Mouse (Mus musculus) CH12.LX (cell line): Measurements from ENCODE around the gene Gm17387. TPM values are rescaled to one million over a fixed set of nuclear protein-coding genes. Genes with fewer than 3 reads are reported as not detected.

Experiments
- DNase-seq: peaks from one replicate; pipeline ENCODE4 v3.0.0-alpha.2; 2013; ENCODE audit errors: extremely low read depth
- H3K27ac ChIP-seq: 2 replicates; pipeline ENCODE4 v1.5.1; 2012; ENCODE audit warnings: low read depth, mild to moderate bottlenecking, control low read depth, moderate library complexity; ENCODE audit not compliant: insufficient read depth
- H3K27me3 ChIP-seq: replicated peaks from 2 replicates; pipeline ENCODE3; 2012; ENCODE audit warnings: inconsistent platforms
- H3K36me3 ChIP-seq, 2 experiments: replicated peaks in 1 of 2; 2 replicates each; pipeline versions ENCODE3 to v1.6.1; 2012; ENCODE audit warnings: inconsistent platforms in 1 of 2, low read length in 1 of 2, mild to moderate bottlenecking in 1 of 2, mixed read lengths in 1 of 2, moderate library complexity in 1 of 2; ENCODE audit not compliant: control insufficient read depth in 1 of 2, insufficient read depth in 1 of 2
- H3K4me1 ChIP-seq, 2 experiments: 2 replicates each; pipeline ENCODE4 v1.6.1; 2012; ENCODE audit warnings: inconsistent platforms in 1 of 2, moderate library complexity in 1 of 2; ENCODE audit not compliant: insufficient read depth in 2 of 2, control insufficient read depth in 1 of 2
- H3K4me2 ChIP-seq: 2 replicates; pipeline ENCODE4 v1.6.1; 2012; ENCODE audit warnings: low read depth, mild to moderate bottlenecking, control low read depth; ENCODE audit not compliant: poor library complexity, insufficient read depth, severe bottlenecking
- H3K4me3 ChIP-seq, 3 experiments: fragments of 150-350 bp in 1 of 3; sonication (generic) in 1 of 3; replicated peaks in 1 of 3; 2 replicates each; pipeline versions ENCODE3 to v1.5.1; 2011 to 2012; ENCODE audit warnings: low read depth in 2 of 3, low read length in 2 of 3, mild to moderate bottlenecking in 2 of 3, moderate library complexity in 2 of 3, control low read depth in 1 of 3, improper control_type of control experiment in 1 of 3, inconsistent platforms in 1 of 3, mixed read lengths in 1 of 3; ENCODE audit not compliant: poor library complexity in 1 of 3
- H3K79me2 ChIP-seq: replicated peaks from 2 replicates; pipeline ENCODE4 v1.6.1; 2012; ENCODE audit warnings: mild to moderate bottlenecking, moderate library complexity; ENCODE audit not compliant: control insufficient read depth, poor library complexity, insufficient read depth, severe bottlenecking; ENCODE audit errors: extremely low read depth
- H3K9ac ChIP-seq: 2 replicates; pipeline ENCODE4 v1.6.1; 2012; ENCODE audit warnings: low read depth, mild to moderate bottlenecking, control low read depth, moderate library complexity; ENCODE audit not compliant: insufficient read depth
- H3K9me3 ChIP-seq: replicated peaks from 2 replicates; pipeline ENCODE3; 2012; ENCODE audit warnings: low read length, inconsistent platforms, mixed read lengths
- CHD1 ChIP-seq: IDR thresholded peaks from 2 replicates; pipeline ENCODE4 v1.6.1; 2012; ENCODE audit warnings: low read depth, low read length, improper control_type of control experiment, inconsistent platforms
- CHD2 ChIP-seq: IDR thresholded peaks from 2 replicates; pipeline ENCODE4 v1.6.1; 2011; ENCODE audit warnings: low read length, improper control_type of control experiment
- E2F4 ChIP-seq: IDR thresholded peaks from 2 replicates; pipeline ENCODE4 v1.6.1; 2011; ENCODE audit warnings: low read depth, low read length, improper control_type of control experiment; ENCODE audit not compliant: insufficient replicate concordance
- ELF1 ChIP-seq: IDR thresholded peaks from 2 replicates; pipeline ENCODE4 v1.6.1; 2014; ENCODE audit warnings: low read depth, mild to moderate bottlenecking, inconsistent platforms, low read length, improper control_type of control experiment
- EP300 ChIP-seq: IDR thresholded peaks from 2 replicates; pipeline ENCODE4 v1.6.1; 2011; ENCODE audit warnings: low read length, improper control_type of control experiment
- ETS1 ChIP-seq: conservative IDR thresholded peaks from 2 replicates; pipeline ENCODE4 v1.6.1; 2012; ENCODE audit warnings: low read depth, mild to moderate bottlenecking, inconsistent platforms, low read length, improper control_type of control experiment, moderate library complexity
- GABPA ChIP-seq: IDR thresholded peaks from 2 replicates; pipeline ENCODE4 v1.6.1; 2012; ENCODE audit warnings: low read depth, low read length, improper control_type of control experiment, inconsistent platforms; ENCODE audit not compliant: insufficient replicate concordance
- IRF4 ChIP-seq: IDR thresholded peaks from 2 replicates; pipeline ENCODE4 v1.6.1; 2014; ENCODE audit warnings: low read depth, mild to moderate bottlenecking, inconsistent platforms, low read length, improper control_type of control experiment
- JUN ChIP-seq: IDR thresholded peaks from 2 replicates; pipeline ENCODE4 v1.6.1; 2011; ENCODE audit warnings: low read depth, mild to moderate bottlenecking, low read length, improper control_type of control experiment, moderate library complexity; ENCODE audit not compliant: insufficient read depth
- JUND ChIP-seq: conservative IDR thresholded peaks from 2 replicates; pipeline ENCODE4 v1.6.1; 2011; ENCODE audit warnings: low read depth, low read length, improper control_type of control experiment
- MAFK ChIP-seq: IDR thresholded peaks from 2 replicates; pipeline ENCODE4 v1.6.1; 2011; ENCODE audit warnings: low read length, improper control_type of control experiment; ENCODE audit not compliant: insufficient replicate concordance
- MAZ ChIP-seq: IDR thresholded peaks from 2 replicates; pipeline ENCODE4 v1.6.1; 2012; ENCODE audit warnings: low read depth, mild to moderate bottlenecking, inconsistent platforms, low read length, improper control_type of control experiment, moderate library complexity
- MEF2A ChIP-seq: IDR thresholded peaks from 2 replicates; pipeline ENCODE4 v1.6.1; 2014; ENCODE audit warnings: low read depth, mild to moderate bottlenecking, inconsistent platforms, low read length, improper control_type of control experiment, borderline replicate concordance
- MXI1 ChIP-seq: IDR thresholded peaks from 2 replicates; pipeline ENCODE4 v1.6.1; 2011; ENCODE audit warnings: mild to moderate bottlenecking, low read depth, low read length, improper control_type of control experiment
- MYC ChIP-seq: IDR thresholded peaks from 2 replicates; pipeline ENCODE4 v1.6.1; 2011; ENCODE audit warnings: low read depth, mild to moderate bottlenecking, improper control_type of control experiment, low read length
- NELFE ChIP-seq: IDR thresholded peaks from 2 replicates; pipeline ENCODE4 v1.6.1; 2011; ENCODE audit warnings: low read depth, low read length, improper control_type of control experiment
- NRF1 ChIP-seq: IDR thresholded peaks from 2 replicates; pipeline ENCODE4 v1.6.1; 2014; ENCODE audit warnings: low read depth, mild to moderate bottlenecking, inconsistent platforms, low read length, improper control_type of control experiment, moderate library complexity
- POLR2A ChIP-seq: IDR thresholded peaks from 2 replicates; pipeline ENCODE4 v1.6.1; 2011; ENCODE audit warnings: low read depth, mild to moderate bottlenecking, improper control_type of control experiment, low read length
- RAD21 ChIP-seq: IDR thresholded peaks from 2 replicates; pipeline ENCODE4 v1.6.1; 2011; ENCODE audit warnings: low read depth, mild to moderate bottlenecking, low read length, improper control_type of control experiment, moderate library complexity
- SIN3A ChIP-seq: IDR thresholded peaks from 2 replicates; pipeline ENCODE4 v1.6.1; 2012; ENCODE audit warnings: low read length, improper control_type of control experiment, inconsistent platforms
- TBP ChIP-seq: conservative IDR thresholded peaks from 2 replicates; pipeline ENCODE4 v1.6.1; 2011; ENCODE audit warnings: low read depth, low read length, improper control_type of control experiment
- TCF12 ChIP-seq: IDR thresholded peaks from 2 replicates; pipeline ENCODE4 v1.6.1; 2014; ENCODE audit warnings: low read depth, mild to moderate bottlenecking, inconsistent platforms, low read length, improper control_type of control experiment
- UBTF ChIP-seq: IDR thresholded peaks from 2 replicates; pipeline ENCODE4 v1.6.1; 2012; ENCODE audit warnings: low read depth, mild to moderate bottlenecking, inconsistent platforms, low read length, improper control_type of control experiment, moderate library complexity
- USF2 ChIP-seq: conservative IDR thresholded peaks from 2 replicates; pipeline ENCODE4 v1.6.1; 2011; ENCODE audit warnings: low read depth, low read length, improper control_type of control experiment
- ZC3H11A ChIP-seq: IDR thresholded peaks from 2 replicates; pipeline ENCODE4 v1.6.1; 2012; ENCODE audit warnings: low read depth, mild to moderate bottlenecking, inconsistent platforms, low read length, improper control_type of control experiment
- ZKSCAN1 ChIP-seq: IDR thresholded peaks from 2 replicates; pipeline ENCODE4 v1.6.1; 2012; ENCODE audit warnings: low read depth, inconsistent platforms, low read length, improper control_type of control experiment, borderline replicate concordance
- ZNF384 ChIP-seq: IDR thresholded peaks from 2 replicates; pipeline ENCODE4 v1.6.1; 2012; ENCODE audit warnings: low read depth, low read length, improper control_type of control experiment, inconsistent platforms
- dilution Hi-C: fragments of 300-500 bp; cut with MboI; formaldehyde crosslinking; loops from 2 replicates; pipeline ENCODE4 v1.14.3; 2020; ENCODE audit warnings: low sequenced_read_pairs; ENCODE audit not compliant: extremely low pct_unique_long_range_greater_than_20kb, extremely low pct_ligation_motif_present
- in situ Hi-C: fragments of 300-500 bp; cut with MboI; formaldehyde crosslinking; loops from 3 replicates; pipeline ENCODE4 v1.14.3; 2019; ENCODE audit warnings: low sequenced_read_pairs, low pct_ligation_motif_present, low pct_unique_long_range_greater_than_20kb, mixed read lengths
- polyA plus RNA-seq: library from polyadenylated mRNA; unstranded; fragments of >175 nt; gene quantifications from 2 replicates; pipeline ENCODE4 v1.2.1, GENCODE M21; 2012; ENCODE audit warnings: low read depth; ENCODE audit not compliant: insufficient read length
- total RNA-seq, 2 experiments: library from RNA; depleted of rRNA; stranded (reverse); fragments of 300-350 nt in 1 of 2; fragments of >200 nt in 1 of 2; gene quantifications; 2 replicates each; pipeline ENCODE4 v1.2.3; 2012 to 2014

Gene Gm17387
- total RNA-seq (2012; rRNA removed): not detected in 2 replicates
- total RNA-seq (2014; rRNA removed): not detected in 2 replicates
- polyA plus RNA-seq: not detected in 2 replicates

DNA sequence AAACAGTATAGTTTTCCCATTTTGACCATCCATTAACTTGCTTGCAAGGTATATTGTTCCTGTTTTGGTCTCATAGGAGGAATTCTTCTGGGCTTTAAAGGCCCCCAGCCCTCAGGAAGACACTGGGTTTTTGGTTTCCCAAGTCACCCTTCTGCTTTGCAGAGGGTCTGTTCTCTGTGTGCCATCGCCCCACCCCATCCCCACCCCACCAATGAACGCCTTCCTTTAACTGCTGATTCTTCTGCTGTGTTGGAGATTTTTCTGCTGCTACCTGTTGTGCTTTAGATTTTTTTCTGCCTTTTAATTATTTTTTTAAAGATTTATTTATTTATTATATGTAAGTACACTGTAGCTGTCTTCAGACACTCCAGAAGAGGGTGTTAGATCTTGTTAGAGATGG is at the start of gene Gm17387:
Gene Gm17387 (plus strand): TSS at position 301 of the 400 bp plus-strand sequence.
- Histone ChIP-seq H3K4me3 (no peak within 1 kb of the TSS), H3K9me3 (no peaks in the 10 kb centered on the region), H3K27me3 (no peaks in the 10 kb centered on the region), H3K4me2 (no peak within 1 kb of the TSS), H3K4me1 (peaks cover 2 to 13% of the 10 kb centered on the region in 2 experiments; a peak in 3 of 4 replicates), H3K79me2 (no peaks in the 10 kb centered on the region), H3K9ac (no peak within 1 kb of the TSS), H3K27ac (no peak within 1 kb of the TSS), H3K36me3 (no peaks in the 10 kb centered on the region)
- TF ChIP-seq MXI1 (no peak), MYC (no peak), IRF4 (no peak), USF2 (no peak), JUND (no peak), ELF1 (no peak), ZC3H11A (no peak), GABPA (no peak), ETS1 (no peak), CHD1 (no peak), RAD21 (no peak), E2F4 (no peak), TBP (no peak), MAFK (no peak), MAZ (no peak)
- dilution Hi-C loops (no loop called here), in situ Hi-C loops (no loop called here)
- no peak for DNase-seq

GRCm38 (mm10) chr7:140981704-140982103 is 47.2 kb upstream of the Gm17387 start:
- Histone ChIP-seq H3K27me3 (no peaks in the 10 kb centered on the region), H3K36me3 (no peaks in the 10 kb centered on the region), H3K27ac (no peak overlapping the region), H3K79me2 (no peaks in the 10 kb centered on the region), H3K4me2 (no peak overlapping the region; the same call in 1 of the 2 replicates), H3K4me1 (peaks cover 2 to 19% of the 10 kb centered on the region in 2 experiments; a peak in 3 of 4 replicates), H3K9ac (no peak overlapping the region), H3K9me3 (peaks cover 7% of the 10 kb centered on the region), H3K4me3 (no peak overlapping the region)
- in situ Hi-C loops (loop anchor here (25.0 kb wide), 1 partner anchor 381 kb away; no protein-coding TSS in a partner anchor), dilution Hi-C loops (no loop called here)
- no peak for DNase-seq
- TF ChIP-seq ZKSCAN1 (no peak), TBP (peak; percentile 95), TCF12 (peak; percentile 37; the same call in 1 of the 2 replicates), MAZ (no peak), NELFE (no peak), ZC3H11A (no peak), NRF1 (no peak), EP300 (peak; percentile 51), UBTF (0 out of 2 replicates have a peak, but pooled peaks have one; percentile 76), POLR2A (no peak), CHD2 (no peak), MEF2A (no peak), ETS1 (peak; percentile 10; the same call in 1 of the 2 replicates), MXI1 (no peak), JUN (peak; percentile 32; the same call in 1 of the 2 replicates), SIN3A (no peak), ZNF384 (peak; percentile 76)
